Mouse (Mus musculus) kidney, postnatal 0 days (tissue): ENCODE measurements around the gene Slc8a3. TPM values are rescaled to one million over a fixed set of nuclear protein-coding genes. Genes with fewer than 3 reads are reported as not detected.

ENCODE experiments used
- ATAC-seq: fragments of 200-750 bp; cut with Nextera tagmentation; replicated peaks from 2 replicates; pipeline ENCODE4 v1.8.0; 2017; ENCODE audit warnings: low read depth, moderate number of reproducible peaks, moderate TSS enrichment, moderate library complexity; ENCODE audit not compliant: low FRiP score
- DNase-seq: peaks from one replicate; pipeline ENCODE4 v3.0.0-alpha.2; 2016; ENCODE audit warnings: low spot score
- H3K27ac ChIP-seq: fragments of 300-500 bp; sonication (generic); 2 replicates; pipeline ENCODE4 v1.5.1; 2014; ENCODE audit warnings: mild to moderate bottlenecking
- H3K27me3 ChIP-seq: fragments of 300-500 bp; sonication (generic); 2 replicates; pipeline ENCODE4 v1.6.1; 2014; ENCODE audit warnings: low read length, mixed read lengths; ENCODE audit not compliant: insufficient read depth
- H3K36me3 ChIP-seq: fragments of 300-500 bp; sonication (generic); 2 replicates; pipeline ENCODE4 v1.6.1; 2014; ENCODE audit warnings: low read length, mixed read lengths; ENCODE audit not compliant: insufficient read depth
- H3K4me1 ChIP-seq: fragments of 300-500 bp; sonication (generic); replicated peaks from 2 replicates; pipeline ENCODE4 v1.6.1; 2014; ENCODE audit warnings: antibody characterized with exemption, low read length, mixed read lengths; ENCODE audit not compliant: insufficient read depth
- H3K4me2 ChIP-seq: fragments of 300-500 bp; sonication (generic); 2 replicates; pipeline ENCODE4 v1.6.1; 2014; ENCODE audit warnings: mild to moderate bottlenecking, low read length, moderate library complexity, mixed read lengths
- H3K4me3 ChIP-seq: fragments of 300-500 bp; sonication (generic); replicated peaks from 2 replicates; pipeline ENCODE4 v1.5.1; 2014; ENCODE audit warnings: low read depth, low read length
- H3K9ac ChIP-seq: fragments of 300-500 bp; sonication (generic); 2 replicates; pipeline ENCODE4 v1.6.1; 2014; ENCODE audit warnings: low read depth, low read length
- H3K9me3 ChIP-seq: fragments of 300-500 bp; sonication (generic); replicated peaks from 2 replicates; pipeline ENCODE4 v1.6.1; 2016; ENCODE audit warnings: low read length, inconsistent platforms, mixed read lengths
- CTCF ChIP-seq: IDR thresholded peaks from 2 replicates; pipeline ENCODE4 v1.5.1; 2016; ENCODE audit warnings: antibody characterized with exemption, low read depth, mild to moderate bottlenecking, moderate library complexity
- WGBS: fragments of 180-500 bp; shearing (Covaris S2); extraction: QIAGEN DNeasy Blood & Tissue Kit; methylation state at CpG from one replicate; pipeline ENCODE4 v1.1.7; 2014; 5-methylcytosine and 5-hydroxymethylcytosine counted together
- microRNA-seq: library from miRNA; unstranded; fragments of <30 nt; microRNA quantifications from one replicate; pipeline ENCODE4, GENCODE M21; 2016
- polyA plus RNA-seq: library from polyadenylated mRNA; unstranded; fragments of >200 nt; fragmentation: Nextera tagmentation; extraction: Ambion mirVana; gene quantifications from 2 replicates; pipeline ENCODE4 v1.2.1, GENCODE M21; 2015

Slc8a3 gene
- polyA plus RNA-seq, 1 experiment from 2014 or later: 0.05 TPM

GRCm38 (mm10) chr12:81159947-81160346 is 173.0 kb downstream of the Slc8a3 start:
- DNase-seq (no peak), ATAC-seq (no peak)
- Histone ChIP-seq H3K27me3 (0 out of 2 replicates have a peak, but pooled peaks cover 9% of the 10 kb centered on the region), H3K4me2 (no peak overlapping the region), H3K27ac (no peak overlapping the region), H3K9ac (no peak overlapping the region), H3K9me3 (no peaks in the 10 kb centered on the region), H3K36me3 (no peaks in the 10 kb centered on the region), H3K4me3 (no peak overlapping the region), H3K4me1 (no peaks in the 10 kb centered on the region)
- no peak for TF ChIP-seq CTCF
- WGBS: 31% methylated on average over 2 of the region's 2 CpGs

- no peaks in the 10 kb centered on the region for H3K9me3 ChIP-seq
- no peaks in the 10 kb centered on the region for H3K27me3 ChIP-seq
- H3K27ac ChIP-seq: no peak overlapping the region
- no peaks in the 10 kb centered on the region for H3K4me1 ChIP-seq
- DNase-seq: no peak
- 71% methylated on average over 8 of the region's 8 CpGs for WGBS
- H3K4me3 ChIP-seq: no peak overlapping the region
- no peaks in the 10 kb centered on the region for H3K36me3 ChIP-seq
- TF ChIP-seq CTCF: no peak
- H3K4me2 ChIP-seq: no peak overlapping the region
- H3K9ac ChIP-seq: no peak overlapping the region
- ATAC-seq: no peak
Observed at GRCm38 (mm10) chr12:81156841-81157240, 176.1 kb downstream of the Slc8a3 start.

- DNase-seq: no peak
- no peak overlapping the region for H3K4me3 ChIP-seq
- H3K4me2 ChIP-seq: no peak overlapping the region
- no peak overlapping the region for H3K9ac ChIP-seq
- H3K36me3 ChIP-seq: no peaks in the 10 kb centered on the region
- H3K27ac ChIP-seq: no peak overlapping the region
- WGBS: 66% methylated on average over 6 of the region's 6 CpGs
- H3K4me1 ChIP-seq: no peaks in the 10 kb centered on the region
- no peaks in the 10 kb centered on the region for H3K27me3 ChIP-seq
- ATAC-seq: no peak
- H3K9me3 ChIP-seq: no peaks in the 10 kb centered on the region
- TF ChIP-seq CTCF: no peak
Observed at GRCm38 (mm10) chr12:81155675-81156074, 177.3 kb downstream of the Slc8a3 start.

GRCm38 (mm10) chr12:81152082-81152481 is 180.9 kb downstream of the Slc8a3 start:
- DNase-seq (no peak), ATAC-seq (no peak)
- Histone ChIP-seq H3K9me3 (no peaks in the 10 kb centered on the region), H3K4me3 (no peak overlapping the region), H3K36me3 (no peaks in the 10 kb centered on the region), H3K27ac (no peak overlapping the region), H3K27me3 (no peaks in the 10 kb centered on the region), H3K4me2 (no peak overlapping the region), H3K4me1 (no peaks in the 10 kb centered on the region), H3K9ac (no peak overlapping the region)
- no peak for TF ChIP-seq CTCF
- 52% methylated on average over 2 of the region's 2 CpGs for WGBS

- H3K9ac ChIP-seq: no peak overlapping the region
- H3K4me2 ChIP-seq: no peak overlapping the region
- no peaks in the 10 kb centered on the region for H3K27me3 ChIP-seq
- no peaks in the 10 kb centered on the region for H3K4me1 ChIP-seq
- WGBS: 78% methylated on average over 5 of the region's 5 CpGs
- no peak for TF ChIP-seq CTCF
- H3K27ac ChIP-seq: no peak overlapping the region
- no peaks in the 10 kb centered on the region for H3K9me3 ChIP-seq
- DNase-seq (no peak), ATAC-seq (no peak)
- no peaks in the 10 kb centered on the region for H3K36me3 ChIP-seq
- H3K4me3 ChIP-seq: no peak overlapping the region
Observed at GRCm38 (mm10) chr12:81150917-81151316, 182.1 kb downstream of the Slc8a3 start.

GRCm38 (mm10) chr12:81147956-81148355 is 185.0 kb downstream of the Slc8a3 start:
- no peak overlapping the region for H3K4me3 ChIP-seq
- no peak for ATAC-seq
- no peak for TF ChIP-seq CTCF
- H3K4me1 ChIP-seq: no peaks in the 10 kb centered on the region
- no peak overlapping the region for H3K27ac ChIP-seq
- no peak for DNase-seq
- H3K36me3 ChIP-seq: no peaks in the 10 kb centered on the region
- WGBS: 83% methylated on average over 6 of the region's 6 CpGs
- no peak overlapping the region for H3K9ac ChIP-seq
- H3K4me2 ChIP-seq: no peak overlapping the region
- no peaks in the 10 kb centered on the region for H3K27me3 ChIP-seq
- no peaks in the 10 kb centered on the region for H3K9me3 ChIP-seq

Small RNAs within 50 kb of the gene (microRNA-seq; reads per million reads assigned to microRNA genes)
- gene Mir3067: not detected

Other genes starting within 250 kb of the Slc8a3 start
- 0.18 and 0.22 TPM in 2 replicates for gene Gm4787, start 46.3 kb upstream of the Slc8a3 start, polyA plus RNA-seq
- gene Adam4, start 88.8 kb upstream of the Slc8a3 start, polyA plus RNA-seq: 0.24 TPM in 2 replicates
- gene Cox16, start 151.9 kb upstream of the Slc8a3 start, polyA plus RNA-seq: 193 and 226 TPM in 2 replicates
- gene Gm20498, start 199.7 kb upstream of the Slc8a3 start, polyA plus RNA-seq: 27.3 and 30.5 TPM in 2 replicates
- 34.9 and 35.1 TPM in 2 replicates for gene Synj2bp, start 199.7 kb upstream of the Slc8a3 start, polyA plus RNA-seq
- gene Adam21, start 235.3 kb upstream of the Slc8a3 start, polyA plus RNA-seq: 0.17 and 0.23 TPM in 2 replicates